Mouse (Mus musculus): ENCODE data around the gene Vamp2.

GRCm38 (mm10) chr11:69051771-69052170 lies 36.5 kb upstream of the Vamp2 start:
- TF ChIP-seq CTCF (IDR thresholded peaks at IDR 0.05; ENCODE audit: control insufficient read depth, insufficient read depth, insufficient read length) (no peak), MYOD1 (IDR thresholded peaks at IDR 0.05; ENCODE audit: control insufficient read depth, insufficient read length, low read depth) (no peak), MYOG (IDR thresholded peaks at IDR 0.05; ENCODE audit: control insufficient read depth, extremely low read depth, insufficient read length) (no peak), USF1 (IDR thresholded peaks at IDR 0.05; ENCODE audit: low read depth) (no peak)

All from C2C12 (cell line).